Mouse (Mus musculus): ENCODE measurements around the gene Dnm1. TPM values are rescaled to one million over a fixed set of nuclear protein-coding genes. Genes with fewer than 3 reads are reported as not detected.
A peak's percentile ranks its signal among the peaks of the same experiment; 100 is the strongest.

Dnm1 gene
- total RNA-seq, 2 experiments from 2014 or later = 1,259 to 1,310 TPM

GRCm38 (mm10) chr2:32317791-32318417 lies 35.2 kb downstream of the Dnm1 start:
- Histone ChIP-seq H3K27ac (peak overlapping the region; percentile 65), H3K4me3 (no peak overlapping the region)
- intact Hi-C loops (cut with DNase I) = no loop called here
- no peak for TF ChIP-seq CTCF (IDR thresholded peaks at IDR 0.05)
- DNase-seq (ENCODE audit: extremely low spot score in 1 of 2, low spot score in 2 of 2) = no peak

- intact Hi-C loops (cut with DNase I) = no loop called here
- no peak for TF ChIP-seq CTCF (IDR thresholded peaks at IDR 0.05)
- DNase-seq (ENCODE audit: extremely low spot score in 1 of 2, low spot score in 2 of 2) = no peak
- Histone ChIP-seq H3K27ac (peak overlapping the region; percentile 65), H3K4me3 (no peak overlapping the region)
Observed at GRCm38 (mm10) chr2:32316887-32317656, 36.1 kb downstream of the Dnm1 start.

- DNase-seq (ENCODE audit: extremely low spot score in 1 of 2, low spot score in 2 of 2) = no peak
- no peak overlapping the region for H3K4me3 ChIP-seq
- TF ChIP-seq CTCF (IDR thresholded peaks at IDR 0.05) = no peak
- peak overlapping the region; percentile 76 for H3K27ac ChIP-seq
- intact Hi-C loops (cut with DNase I) = no loop called here
Observed at GRCm38 (mm10) chr2:32315751-32316150, 37.4 kb downstream of the Dnm1 start.

GRCm38 (mm10) chr2:32314831-32315230 lies 38.3 kb downstream of the Dnm1 start:
- H3K27ac ChIP-seq = no peak overlapping the region; the same call in 1 of the 2 replicates
- no peak for DNase-seq (ENCODE audit: extremely low spot score in 1 of 2, low spot score in 2 of 2)
- no peak overlapping the region for H3K4me3 ChIP-seq
- TF ChIP-seq CTCF (IDR thresholded peaks at IDR 0.05) = no peak
- intact Hi-C loops (cut with DNase I) = no loop called here

GRCm38 (mm10) chr2:32312318-32312964 lies 40.7 kb downstream of the Dnm1 start:
- peak in 1 of 2 experiments; percentile 71 for DNase-seq (ENCODE audit: extremely low spot score in 1 of 2, low spot score in 2 of 2)
- TF ChIP-seq CTCF (IDR thresholded peaks at IDR 0.05) = no peak
- H3K27ac ChIP-seq = peak overlapping the region; percentile 79
- intact Hi-C loops (cut with DNase I) = no loop called here
- peak overlapping the region; percentile 41 for H3K4me3 ChIP-seq

GRCm38 (mm10) chr2:32311443-32312317 lies 41.5 kb downstream of the Dnm1 start:
- Histone ChIP-seq H3K4me3 (peak overlapping the region; percentile 41), H3K27ac (peak overlapping the region; percentile 79)
- TF ChIP-seq CTCF (IDR thresholded peaks at IDR 0.05) = no peak; the same call in none of the 2 replicates
- DNase-seq (ENCODE audit: extremely low spot score in 1 of 2, low spot score in 2 of 2) = peak in 1 of 2 experiments; percentile 13
- intact Hi-C loops (cut with DNase I) = no loop called here

- no peak overlapping the region for H3K4me3 ChIP-seq
- H3K27ac ChIP-seq = peak overlapping the region; percentile 79
- no peak for TF ChIP-seq CTCF (IDR thresholded peaks at IDR 0.05)
- intact Hi-C loops (cut with DNase I) = no loop called here
- peak in 1 of 2 experiments; percentile 15 for DNase-seq (ENCODE audit: extremely low spot score in 1 of 2, low spot score in 2 of 2)
Observed at GRCm38 (mm10) chr2:32310096-32310845, 42.9 kb downstream of the Dnm1 start.

- TF ChIP-seq CTCF (IDR thresholded peaks at IDR 0.05) = no peak
- intact Hi-C loops (cut with DNase I) = loop anchor here (2.0 kb wide), 1 partner anchor 52 kb away; no protein-coding TSS in a partner anchor
- DNase-seq (ENCODE audit: extremely low spot score in 1 of 2, low spot score in 2 of 2) = peak in 1 of 2 experiments; percentile 21
- no peak overlapping the region for H3K4me3 ChIP-seq
- 0 out of 2 replicates have a peak overlapping the region, but pooled peaks have one; percentile 3 for H3K27ac ChIP-seq
Observed at GRCm38 (mm10) chr2:32308870-32309568, 44.1 kb downstream of the Dnm1 start.

- no peak overlapping the region for H3K4me3 ChIP-seq
- H3K27ac ChIP-seq = peak overlapping the region; percentile 19; the same call in 1 of the 2 replicates
- TF ChIP-seq CTCF (IDR thresholded peaks at IDR 0.05) = peak; percentile 88
- peak in 1 of 2 experiments; percentile 72 for DNase-seq (ENCODE audit: extremely low spot score in 1 of 2, low spot score in 2 of 2)
- intact Hi-C loops (cut with DNase I) = loop anchor here (2.0 kb wide), 1 partner anchor 53 kb away; no protein-coding TSS in a partner anchor
Observed at GRCm38 (mm10) chr2:32307941-32308760, 45.0 kb downstream of the Dnm1 start.

All from left cerebral cortex, adult 2 months (tissue).